Mouse (Mus musculus) bone marrow, adult 2 months (tissue): Measurements from ENCODE around the gene Ttc25.

Experiments used
- CTCF ChIP-seq: fragments of 200-500 bp; IDR thresholded peaks from 2 replicates; pipeline ENCODE4 v1.5.1; 2011; ENCODE audit warnings: low read length, control low read depth; ENCODE audit not compliant: control insufficient read depth, insufficient read depth
- POLR2A ChIP-seq: fragments of 200-500 bp; IDR thresholded peaks from 2 replicates; pipeline ENCODE4 v1.6.1; 2011; ENCODE audit warnings: low read depth, mild to moderate bottlenecking, control low read depth, low read length, borderline replicate concordance; ENCODE audit not compliant: control insufficient read depth

DNA sequence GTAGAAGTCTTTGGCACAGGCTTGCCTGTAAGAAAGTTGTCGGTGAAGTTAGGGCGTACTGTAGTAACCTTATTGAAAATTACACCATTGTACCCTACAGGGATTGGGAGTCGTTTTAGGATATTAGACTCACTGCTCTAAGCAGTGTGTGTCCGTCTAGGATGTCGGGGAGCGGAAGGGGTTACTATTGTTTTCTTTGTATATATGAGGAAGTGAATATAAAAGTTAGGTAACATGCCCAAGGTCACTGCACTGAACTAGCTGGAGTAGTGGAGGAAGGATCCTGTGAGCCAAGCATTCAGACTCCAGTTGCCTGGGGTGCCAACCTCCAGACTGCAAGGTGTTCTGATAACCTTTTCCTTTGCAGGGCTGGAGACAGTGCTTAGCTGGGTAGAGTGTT is 1.5 kb downstream of the Ttc25 start:
- TF ChIP-seq CTCF (no peak), POLR2A (no peak)
